8 mouse cellular contexts compared by ENCODE assay signal in the genomic region with DNA sequence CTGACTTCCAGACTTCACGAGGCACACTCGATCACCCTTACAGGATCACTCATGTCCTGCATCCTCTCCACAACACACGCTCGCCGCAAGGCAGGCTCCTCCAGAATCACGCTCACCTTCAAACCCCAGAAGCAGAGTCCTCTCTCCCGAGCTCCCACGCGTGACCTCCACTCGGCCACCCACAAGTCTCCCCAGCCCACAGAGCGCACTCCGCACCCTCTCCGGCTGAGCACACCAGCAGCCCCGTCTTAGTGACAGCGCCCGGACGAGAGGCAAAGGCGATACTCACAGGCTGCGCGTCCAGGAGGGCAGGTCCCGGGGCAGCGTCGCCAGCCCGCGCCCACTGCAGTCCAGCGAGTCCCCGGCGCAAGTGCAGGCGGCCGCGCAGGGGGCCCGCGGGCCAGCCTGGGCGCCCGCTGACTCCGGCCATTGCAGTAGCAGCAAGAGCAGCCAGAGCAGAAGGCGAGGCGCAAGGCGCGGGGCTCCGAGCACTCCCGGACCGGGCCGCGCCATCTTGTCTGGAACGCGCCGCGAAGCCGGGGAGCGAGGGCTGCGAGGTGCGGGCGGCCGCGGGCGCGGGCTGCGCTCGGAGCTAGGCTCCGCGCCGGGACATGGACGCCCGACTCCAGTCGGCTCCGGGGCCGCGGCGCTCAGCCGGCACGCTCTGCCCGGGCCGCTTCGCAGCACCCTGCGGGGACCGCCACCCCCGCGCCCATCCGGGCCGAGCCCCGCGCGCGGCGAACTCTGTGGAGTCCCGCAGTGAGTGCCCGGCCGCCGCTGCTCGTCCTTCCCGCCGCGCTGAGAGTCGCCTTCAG. TPM values are rescaled to one million over a fixed set of nuclear protein-coding genes. Genes with fewer than 3 reads are reported as not detected.
DNase-seq lines count a peak whose midpoint lies in the region; ATAC-seq and TF ChIP-seq lines count a peak whose summit lies in the region.

No protein-coding gene starts in this region.

- H3K4me1 ChIP-seq in G1E (ENCODE audit: insufficient read depth, low read depth, low read length) = peaks cover 56% of the 10 kb centered on the region

- H3K36me3 ChIP-seq in G1E (replicated peaks) = peaks cover 6% of the 10 kb centered on the region

- peak; percentile 48 for DNase-seq in 3T3-L1 (ENCODE audit: low read depth, low spot score)
- no peak for DNase-seq in G1E (ENCODE audit: low spot score)
- peak; percentile 73 to 76 for DNase-seq in cerebellum, postnatal 25 days
- peak; percentile 52 for DNase-seq in kidney, adult 9 months
- peak; percentile 56 for DNase-seq in lung, postnatal 10 days
- DNase-seq in right cerebral cortex, postnatal 4 days = peak; percentile 44

- no peak for ATAC-seq in G1E (ENCODE audit: extremely low read depth, insufficient number of reproducible peaks, low FRiP score, poor library complexity, severe bottlenecking)
- peak; percentile 11 for ATAC-seq in granulocyte monocyte progenitor cell, adult 5-6 weeks (replicated peaks; ENCODE audit: poor library complexity, severe bottlenecking)
- no peak for ATAC-seq in megakaryocyte-erythroid progenitor cell, adult 5-6 weeks (replicated peaks; ENCODE audit: low FRiP score, low TSS enrichment, poor library complexity, severe bottlenecking)

- H3K4me3 ChIP-seq in G1E (ENCODE audit: low read depth, low read length) = peak overlapping the region; percentile 82

- peaks cover 9% of the 10 kb centered on the region for H3K9me3 ChIP-seq in G1E (replicated peaks)

- no peak for TF ChIP-seq CTCF in G1E (IDR thresholded peaks at IDR 0.05; ENCODE audit: low read depth, low read length)

- H3K27me3 ChIP-seq in G1E (ENCODE audit: insufficient read depth, low read length) = peaks cover 15% of the 10 kb centered on the region

RNA-seq across cellular contexts. Expression of gene Lrig1, which starts 0.6 kb away (rescaled TPM):
- total RNA-seq in G1E (2014; fragmentation: Nextera tagmentation) (19.8 and 23.6 TPM in 2 replicates), G1E (2017) (9.7 and 12.0 TPM in 2 replicates)
- 5.9 and 7.0 TPM in 2 replicates for polyA plus RNA-seq in G1E (2012)
- 0.37 and 2.0 TPM in 2 replicates for total RNA-seq in granulocyte monocyte progenitor cell, adult 5-6 weeks (2014; fragmentation: Nextera tagmentation)
- not detected in 2 replicates for total RNA-seq in granulocyte monocyte progenitor cell, adult 5-6 weeks (2017)
- total RNA-seq in megakaryocyte-erythroid progenitor cell, adult 5-6 weeks (2014; fragmentation: Nextera tagmentation) = 4.1 and 29.0 TPM in 2 replicates
- 2.7 and 3.5 TPM in 2 replicates for total RNA-seq in megakaryocyte-erythroid progenitor cell, adult 5-6 weeks (2017)
